Mouse (Mus musculus) lung, postnatal 0 days (tissue): ENCODE measurements around the gene Fbxo42. TPM values are rescaled to one million over a fixed set of nuclear protein-coding genes. Genes with fewer than 3 reads are reported as not detected.
"Not testable (repeated sequence)": the region's sequence is repeated elsewhere in the genome, so short reads cannot be mapped to it uniquely, and the experiment has no call there.

Experiments
- ATAC-seq: fragments of 200-750 bp; cut with Nextera tagmentation; 2 replicates; pipeline ENCODE4 v1.8.0; 2017; ENCODE audit warnings: moderate library complexity
- DNase-seq: peaks from one replicate; pipeline ENCODE4 v3.0.0-alpha.2; 2016; ENCODE audit warnings: low spot score
- H3K27ac ChIP-seq: fragments of 300-500 bp; sonication (generic); 2 replicates; pipeline ENCODE4 v1.5.1; 2014; ENCODE audit warnings: antibody characterized with exemption, mild to moderate bottlenecking, low read length, mixed read lengths
- H3K27me3 ChIP-seq: fragments of 300-500 bp; sonication (generic); replicated peaks from 2 replicates; pipeline ENCODE4 v1.6.1; 2014; ENCODE audit warnings: low read length, mixed read lengths; ENCODE audit not compliant: insufficient read depth
- H3K36me3 ChIP-seq: fragments of 300-500 bp; sonication (generic); 2 replicates; pipeline ENCODE4 v1.6.1; 2014; ENCODE audit warnings: low read length, mixed read lengths; ENCODE audit not compliant: insufficient read depth
- H3K4me1 ChIP-seq: fragments of 300-500 bp; sonication (generic); 2 replicates; pipeline ENCODE4 v1.6.1; 2014; ENCODE audit warnings: antibody characterized with exemption, low read depth, low read length, mixed read lengths; ENCODE audit not compliant: insufficient read depth
- H3K4me2 ChIP-seq: fragments of 300-500 bp; sonication (generic); replicated peaks from 2 replicates; pipeline ENCODE4 v1.6.1; 2014; ENCODE audit warnings: low read depth, mild to moderate bottlenecking, low read length, moderate library complexity, mixed read lengths
- H3K4me3 ChIP-seq: fragments of 300-500 bp; sonication (generic); 2 replicates; pipeline ENCODE4 v1.5.1; 2014; ENCODE audit warnings: low read depth, low read length
- H3K9ac ChIP-seq: fragments of 300-500 bp; sonication (generic); replicated peaks from 2 replicates; pipeline ENCODE4 v1.6.1; 2014; ENCODE audit warnings: low read depth, mild to moderate bottlenecking
- H3K9me3 ChIP-seq: fragments of 300-500 bp; sonication (generic); 2 replicates; pipeline ENCODE4 v1.6.1; 2016; ENCODE audit warnings: low read length, mixed read lengths
- CTCF ChIP-seq: IDR thresholded peaks from 2 replicates; pipeline ENCODE4 v1.5.1; 2016; ENCODE audit warnings: antibody characterized with exemption, mild to moderate bottlenecking
- EP300 ChIP-seq: IDR thresholded peaks from 2 replicates; pipeline ENCODE4 v1.6.1; 2016; ENCODE audit warnings: antibody characterized with exemption, mild to moderate bottlenecking, control low read depth
- WGBS: fragments of 180-500 bp; shearing (Covaris S2); extraction: QIAGEN DNeasy Blood & Tissue Kit; methylation state at CpG from one replicate; pipeline ENCODE4 v1.1.7; 2014; 5-methylcytosine and 5-hydroxymethylcytosine counted together
- polyA plus RNA-seq: library from polyadenylated mRNA; unstranded; fragments of >200 nt; fragmentation: Nextera tagmentation; extraction: Ambion mirVana; gene quantifications from 2 replicates; pipeline ENCODE4 v1.2.1, GENCODE M21; 2015

Gene Fbxo42
- polyA plus RNA-seq, 1 experiment from 2014 or later = 11.1 TPM

- ATAC-seq = peak; percentile 95
- Histone ChIP-seq H3K9ac (peak within 1 kb of the TSS; percentile 77), H3K27me3 (no peaks in the 10 kb centered on the region), H3K27ac (peak within 1 kb of the TSS; percentile 94), H3K4me2 (peak within 1 kb of the TSS; percentile 69), H3K4me3 (peak within 1 kb of the TSS; percentile 86), H3K4me1 (peaks cover 23% of the 10 kb centered on the region; the same call in 1 of the 2 replicates), H3K36me3 (no peaks in the 10 kb centered on the region), H3K9me3 (no peaks in the 10 kb centered on the region)
- WGBS = 1% methylated on average over 50 of the region's 63 CpGs
- TF ChIP-seq CTCF (no peak), EP300 (0 out of 2 replicates have a peak, but pooled peaks have one; percentile 22)
- DNase-seq = peak; percentile 99
Observed at GRCm38 (mm10) chr4:141139116-141139970, 8.4 kb upstream of the Fbxo42 start, which contains the start of gene Szrd1. TSS of gene Szrd1 (minus strand) at chr4:141139775.

GRCm38 (mm10) chr4:141140354-141140753 is 7.4 kb upstream of the Fbxo42 start:
- not testable (repeated sequence) for H3K27me3 ChIP-seq, H3K9ac ChIP-seq, DNase-seq, ATAC-seq, H3K36me3 ChIP-seq, H3K9me3 ChIP-seq, H3K27ac ChIP-seq, H3K4me2 ChIP-seq, H3K4me3 ChIP-seq
- 85% methylated on average over 9 of the region's 9 CpGs for WGBS
- H3K4me1 ChIP-seq = peaks cover 13% of the 10 kb centered on the region; the same call in 1 of the 2 replicates

- no peak for DNase-seq
- Histone ChIP-seq H3K4me2 (no peak overlapping the region), H3K4me1 (peaks cover 10% of the 10 kb centered on the region; the same call in 1 of the 2 replicates), H3K9me3 (no peaks in the 10 kb centered on the region), H3K27me3 (no peaks in the 10 kb centered on the region), H3K27ac (no peak overlapping the region), H3K9ac (no peak overlapping the region), H3K36me3 (no peaks in the 10 kb centered on the region), H3K4me3 (no peak overlapping the region)
- ATAC-seq = no peak
- 90% methylated on average over 6 of the region's 6 CpGs for WGBS
- TF ChIP-seq CTCF (no peak), EP300 (no peak)
Observed at GRCm38 (mm10) chr4:141140967-141141366, 6.7 kb upstream of the Fbxo42 start.

DNA sequence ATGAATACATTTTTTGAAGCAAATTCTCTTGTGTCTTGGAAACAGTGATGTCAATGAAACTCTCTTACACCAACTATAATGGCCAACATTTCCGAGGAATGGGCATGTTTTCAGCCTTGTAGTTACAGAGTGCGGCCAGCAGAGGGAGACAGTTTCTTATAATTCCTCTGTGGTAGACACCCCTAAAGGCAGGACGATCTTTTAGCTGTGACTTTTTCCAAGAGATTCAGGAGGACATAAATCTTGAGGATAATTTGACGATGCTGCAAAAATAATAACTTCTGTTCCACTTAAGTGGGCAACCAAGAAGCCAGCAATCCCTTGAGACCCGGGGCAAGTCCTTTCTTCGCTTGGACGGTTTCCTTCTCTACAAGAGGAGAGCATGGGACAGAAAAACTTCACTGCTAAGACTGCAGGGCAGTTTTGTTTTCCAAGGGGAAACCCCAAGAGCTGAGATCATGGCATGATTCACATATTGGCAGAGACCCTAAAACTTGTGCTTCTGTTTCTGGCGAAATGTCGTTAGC is 5.4 kb upstream of the Fbxo42 start:
- H3K27ac ChIP-seq = no peak overlapping the region
- WGBS = 21% methylated on average over 9 of the region's 9 CpGs
- no peak overlapping the region for H3K9ac ChIP-seq
- no peak overlapping the region for H3K4me3 ChIP-seq
- ATAC-seq = peak; percentile 11; the same call in 1 of the 2 replicates
- DNase-seq = peak; percentile 89
- H3K9me3 ChIP-seq = no peaks in the 10 kb centered on the region
- TF ChIP-seq CTCF = peak; percentile 95
- no peak for TF ChIP-seq EP300
- H3K36me3 ChIP-seq = no peaks in the 10 kb centered on the region
- no peaks in the 10 kb centered on the region for H3K4me1 ChIP-seq
- H3K4me2 ChIP-seq = peak overlapping the region; percentile 33; the same call in 1 of the 2 replicates
- no peaks in the 10 kb centered on the region for H3K27me3 ChIP-seq

DNA sequence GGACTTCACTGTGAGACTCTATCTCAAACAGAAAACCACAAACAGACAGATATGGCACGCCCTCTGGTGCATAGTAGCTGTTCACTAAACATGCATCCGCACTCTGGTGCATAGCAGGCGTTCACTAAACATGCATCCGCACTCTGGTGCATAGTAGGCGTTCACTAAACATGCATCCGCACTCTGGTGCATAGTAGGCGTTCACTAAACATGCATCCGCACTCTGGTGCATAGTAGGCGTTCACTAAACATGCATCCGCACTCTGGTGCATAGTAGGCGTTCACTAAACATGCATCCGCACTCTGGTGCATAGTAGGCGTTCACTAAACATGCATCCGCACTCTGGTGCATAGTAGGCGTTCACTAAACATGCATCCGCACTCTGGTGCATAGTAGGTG is 2.6 kb upstream of the Fbxo42 start:
- H3K36me3 ChIP-seq, H3K27me3 ChIP-seq, H3K9ac ChIP-seq, DNase-seq, H3K27ac ChIP-seq, ATAC-seq, H3K4me2 ChIP-seq, H3K4me1 ChIP-seq, H3K4me3 ChIP-seq, H3K9me3 ChIP-seq: not testable (repeated sequence)
- WGBS = 90% methylated on average over 8 of the region's 16 CpGs

DNA sequence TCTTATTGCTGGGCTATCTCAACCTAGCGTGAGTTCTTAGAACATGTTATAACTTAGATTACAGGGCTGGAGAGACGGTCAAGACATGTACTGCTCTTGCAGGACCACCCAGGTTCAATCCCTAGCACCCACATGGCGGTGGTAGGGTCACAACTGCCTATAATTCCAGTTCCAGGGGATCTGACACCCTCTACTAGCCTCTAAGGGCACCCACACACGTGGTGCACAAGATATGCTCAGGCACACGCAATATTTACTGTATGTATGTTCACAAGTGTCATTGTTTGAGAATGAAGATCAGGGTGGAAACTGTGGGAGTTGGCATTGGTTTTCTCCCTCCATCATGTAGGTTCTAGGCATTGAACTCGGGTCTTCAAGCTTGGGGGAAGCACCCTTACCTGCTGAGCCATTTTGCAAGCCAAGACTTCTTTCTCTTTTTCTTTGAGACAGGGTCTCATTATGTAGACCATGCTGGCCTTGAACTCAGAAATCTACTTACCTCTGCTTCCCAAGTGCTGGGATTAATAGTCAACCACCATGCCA is 1.2 kb upstream of the Fbxo42 start:
- H3K27ac ChIP-seq = peak overlapping the region; percentile 93; the same call in 1 of the 2 replicates
- 93% methylated on average over 6 of the region's 6 CpGs for WGBS
- H3K4me1 ChIP-seq = peaks cover 4% of the 10 kb centered on the region; the same call in 1 of the 2 replicates
- DNase-seq = no peak
- H3K9ac ChIP-seq = no peak overlapping the region
- no peak overlapping the region for H3K4me3 ChIP-seq
- peak overlapping the region; percentile 98; the same call in 1 of the 2 replicates for H3K4me2 ChIP-seq
- ATAC-seq = no peak
- TF ChIP-seq CTCF (no peak), EP300 (no peak)
- no peaks in the 10 kb centered on the region for H3K36me3 ChIP-seq
- H3K27me3 ChIP-seq = no peaks in the 10 kb centered on the region
- no peaks in the 10 kb centered on the region for H3K9me3 ChIP-seq
